Mouse (Mus musculus) lung, adult 2 months (tissue): ENCODE results near the gene Plpp2. TPM values are rescaled to one million over a fixed set of nuclear protein-coding genes. Genes with fewer than 3 reads are reported as not detected.

ENCODE experiments used
- DNase-seq: peaks from one replicate; pipeline ENCODE4 v3.0.0; 2022
- H3K4me1 ChIP-seq: fragments of 200-500 bp; 2 replicates; pipeline ENCODE4 v1.6.1; 2011; ENCODE audit warnings: low read length; ENCODE audit not compliant: control insufficient read depth, insufficient read depth
- H3K4me3 ChIP-seq: fragments of 200-500 bp; replicated peaks from 2 replicates; pipeline ENCODE3; 2011; ENCODE audit warnings: low read depth, mild to moderate bottlenecking, control low read depth, low read length; ENCODE audit errors: extremely low read depth
- CTCF ChIP-seq: fragments of 200-500 bp; IDR thresholded peaks from 2 replicates; pipeline ENCODE4 v1.5.1; 2011; ENCODE audit warnings: mild to moderate bottlenecking, low read length, control low read depth; ENCODE audit not compliant: insufficient read depth
- POLR2A ChIP-seq: fragments of 200-500 bp; IDR thresholded peaks from 2 replicates; pipeline ENCODE4 v1.6.1; 2011; ENCODE audit warnings: low read depth, mild to moderate bottlenecking, control low read depth, low read length, borderline replicate concordance; ENCODE audit errors: extremely low read depth
- WGBS: fragments of 180-500 bp; shearing (Covaris S2); methylation state at CpG from one replicate; pipeline ENCODE4 v1.1.7; 2018; 5-methylcytosine and 5-hydroxymethylcytosine counted together
- polyA plus RNA-seq: library from polyadenylated mRNA; depleted of rRNA; stranded (reverse); fragments of >200 nt; gene quantifications from 2 replicates; pipeline ENCODE4 v1.2.3, GENCODE M21; 2012

The Plpp2 gene
- polyA plus RNA-seq, 1 experiment = 30.4 TPM

- TF ChIP-seq CTCF (no peak), POLR2A (no peak)
- DNase-seq = no peak
- Histone ChIP-seq H3K4me1 (no peaks in the 10 kb centered on the region), H3K4me3 (no peak overlapping the region)
- WGBS = 69% methylated on average over 8 of the region's 8 CpGs
These were observed 40.8 kb upstream of the Plpp2 start for GRCm38 (mm10) chr10:79574350-79574749.

GRCm38 (mm10) chr10:79573611-79574010 is 40.0 kb upstream of the Plpp2 start:
- Histone ChIP-seq H3K4me1 (no peaks in the 10 kb centered on the region), H3K4me3 (no peak overlapping the region)
- TF ChIP-seq POLR2A = no peak
- no peak for TF ChIP-seq CTCF
- WGBS = 86% methylated on average over 6 of the region's 6 CpGs
- no peak for DNase-seq

GRCm38 (mm10) chr10:79571314-79571713 is 37.7 kb upstream of the Plpp2 start:
- 94% methylated on average over 2 of the region's 2 CpGs for WGBS

DNA sequence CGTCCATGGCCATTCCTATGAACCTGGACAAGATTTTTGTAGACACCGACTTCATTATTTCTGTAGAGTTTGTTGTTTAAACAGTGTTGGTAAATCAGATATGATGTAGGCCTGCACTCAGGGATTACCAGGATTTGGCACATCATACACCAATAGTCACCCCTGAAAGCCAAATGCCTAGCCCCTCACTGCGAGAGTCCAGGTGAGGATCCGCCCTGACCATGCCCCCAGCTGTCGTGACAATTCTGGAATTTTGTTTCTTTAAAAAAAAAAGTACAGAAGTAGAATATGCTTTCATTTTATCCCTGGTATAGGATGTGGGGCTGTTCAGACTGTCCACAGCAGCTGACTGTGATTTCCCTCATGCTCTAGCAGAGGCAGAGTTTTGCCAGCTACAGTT is 36.3 kb upstream of the Plpp2 start:
- WGBS = 85% methylated on average over 5 of the region's 5 CpGs
- Histone ChIP-seq H3K4me1 (no peaks in the 10 kb centered on the region), H3K4me3 (no peak overlapping the region)
- no peak for DNase-seq
- TF ChIP-seq CTCF = no peak

More at GRCm38 (mm10) chr10:79571314-79571713, 37.7 kb upstream of the Plpp2 start:
- H3K4me1 ChIP-seq = no peaks in the 10 kb centered on the region
- H3K4me3 ChIP-seq = no peak overlapping the region
- no peak for DNase-seq
- TF ChIP-seq POLR2A = no peak
- no peak for TF ChIP-seq CTCF

- 80% methylated on average over 2 of the region's 2 CpGs for WGBS
- no peak overlapping the region for H3K4me3 ChIP-seq
- no peaks in the 10 kb centered on the region for H3K4me1 ChIP-seq
- DNase-seq = no peak
- no peak for TF ChIP-seq POLR2A
- no peak for TF ChIP-seq CTCF
These were observed 26.1 kb upstream of the Plpp2 start for GRCm38 (mm10) chr10:79559716-79560115.

GRCm38 (mm10) chr10:79557496-79557895 is 23.9 kb upstream of the Plpp2 start:
- TF ChIP-seq CTCF (no peak), POLR2A (no peak)
- Histone ChIP-seq H3K4me1 (peaks cover 8% of the 10 kb centered on the region; the same call in 1 of the 2 replicates), H3K4me3 (no peak overlapping the region)
- 93% methylated on average over 5 of the region's 5 CpGs for WGBS
- DNase-seq = no peak

GRCm38 (mm10) chr10:79556951-79557350 is 23.4 kb upstream of the Plpp2 start:
- no peak for TF ChIP-seq CTCF
- no peak for TF ChIP-seq POLR2A
- 86% methylated on average over 5 of the region's 5 CpGs for WGBS
- no peak for DNase-seq
- H3K4me3 ChIP-seq = no peak overlapping the region
- H3K4me1 ChIP-seq = peaks cover 8% of the 10 kb centered on the region; the same call in 1 of the 2 replicates

DNA sequence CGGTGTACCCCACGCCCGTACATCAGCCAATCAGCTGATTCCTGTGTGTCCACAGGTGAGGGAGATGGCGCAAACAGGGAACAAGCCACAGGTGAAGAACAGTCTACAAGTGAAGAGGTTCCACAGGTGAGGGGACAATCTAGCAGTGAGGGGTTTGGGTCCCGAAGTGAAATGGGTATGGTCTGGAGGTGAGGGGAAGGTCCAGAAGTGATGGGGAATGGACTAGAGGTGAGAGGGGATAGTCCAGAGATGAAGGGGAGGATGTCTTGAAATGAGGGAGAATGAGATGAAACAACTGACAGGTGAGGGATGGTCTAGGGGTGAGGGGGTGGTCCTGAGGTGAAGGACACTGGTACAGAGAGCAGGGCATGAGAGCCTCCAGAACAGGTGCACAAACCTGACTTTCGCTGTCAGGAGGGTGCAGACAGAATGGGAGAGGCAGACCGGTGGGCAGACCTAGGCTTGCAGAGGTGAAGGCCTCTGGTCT is 21.7 kb upstream of the Plpp2 start:
- WGBS = 27% methylated on average over 7 of the region's 7 CpGs
- TF ChIP-seq POLR2A (no peak), CTCF (no peak)
- Histone ChIP-seq H3K4me3 (peak overlapping the region; percentile 91), H3K4me1 (peaks cover 8% of the 10 kb centered on the region; the same call in 1 of the 2 replicates)
- DNase-seq = no peak

- H3K4me3 ChIP-seq = peak within 1 kb of the TSS; percentile 91
- WGBS = under 1% methylated on average over 106 of the region's 108 CpGs
- TF ChIP-seq POLR2A (0 out of 2 replicates have a peak, but pooled peaks have one; percentile 32), CTCF (no peak)
- peak; percentile 75 for DNase-seq
- H3K4me1 ChIP-seq = peaks cover 8% of the 10 kb centered on the region; the same call in 1 of the 2 replicates
These were observed 21.0 kb upstream of the Plpp2 start, which contains the start of gene Mier2 for GRCm38 (mm10) chr10:79554330-79555237. Mier2 (minus strand) TSS chr10:79555199.
